8 mouse cellular contexts compared by ENCODE assay signal in the genomic region with DNA sequence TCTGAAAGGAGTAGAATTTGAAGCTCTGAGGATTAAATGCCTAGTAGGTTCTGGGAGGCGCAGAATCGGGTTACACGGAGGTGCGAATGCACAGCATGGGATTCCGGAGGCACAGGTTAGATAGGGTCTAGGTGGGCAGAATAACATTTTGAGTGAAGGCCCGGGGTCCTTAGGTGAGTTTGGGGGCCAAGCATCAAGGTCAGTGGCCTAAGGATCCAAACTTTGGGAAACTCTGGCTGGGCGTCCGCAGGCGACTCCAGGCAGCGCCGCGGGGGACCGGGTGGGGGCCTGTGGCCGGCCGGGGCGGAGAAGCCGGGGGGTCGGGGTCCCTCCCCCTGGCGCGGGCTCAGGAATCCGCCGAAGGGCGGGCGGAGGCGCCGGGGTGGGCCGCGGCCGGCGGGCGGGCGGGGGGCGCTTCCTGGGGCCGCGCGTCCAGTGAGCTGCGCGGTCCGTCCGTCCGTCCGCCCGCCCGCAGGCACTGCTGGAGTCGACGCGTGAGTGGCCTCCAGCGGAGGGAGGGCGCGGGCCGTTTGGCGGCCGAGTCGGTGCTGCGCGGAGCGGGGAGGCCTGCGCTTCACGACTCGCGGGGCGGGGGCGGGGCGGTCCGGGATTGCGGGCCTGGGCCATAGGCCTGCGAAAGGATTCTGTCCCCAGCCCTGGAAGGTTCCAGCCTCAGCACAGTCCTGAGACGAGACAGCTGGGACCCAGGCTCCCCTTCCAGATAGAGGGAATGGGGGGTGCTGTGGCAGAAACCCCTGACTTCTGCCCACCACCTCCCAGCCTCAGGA. TPM values are rescaled to one million over a fixed set of nuclear protein-coding genes. Genes with fewer than 3 reads are reported as not detected.
DNase-seq lines count a peak whose midpoint lies in the region; ATAC-seq lines count a peak whose summit lies in the region.

No protein-coding gene starts in this region.

- peaks cover 20% of the 10 kb centered on the region; the same call in 1 of the 2 replicates for H3K4me1 ChIP-seq in kidney, embryonic 14.5 days (ENCODE audit: control insufficient read depth, insufficient read depth, low read length)
- H3K4me1 ChIP-seq in forebrain, embryonic 11.5 days (replicated peaks; ENCODE audit: control insufficient read depth, insufficient read depth, low read length) = peaks cover 11% of the 10 kb centered on the region; the same call in 1 of the 2 replicates
- peaks cover 24% of the 10 kb centered on the region for H3K4me1 ChIP-seq in hindbrain, embryonic 14.5 days (replicated peaks; ENCODE audit: control insufficient read depth, insufficient read depth, low read length)
- peaks cover 8% of the 10 kb centered on the region for H3K4me1 ChIP-seq in liver, embryonic 16.5 days (ENCODE audit: control insufficient read depth, low read depth, low read length)
- H3K4me1 ChIP-seq in stomach, embryonic 14.5 days (ENCODE audit: control insufficient read depth, insufficient read depth, low read length) = peaks cover 5% of the 10 kb centered on the region

- WGBS in kidney, embryonic 14.5 days = 2% methylated on average over 54 of the region's 68 CpGs
- WGBS in forebrain, embryonic 11.5 days = 2% methylated on average over 54 of the region's 68 CpGs
- WGBS in hindbrain, embryonic 14.5 days = under 1% methylated on average over 61 of the region's 68 CpGs
- 2% methylated on average over 57 of the region's 68 CpGs for WGBS in liver, embryonic 16.5 days (ENCODE audit: insufficient replicate concordance)
- WGBS in stomach, embryonic 14.5 days = under 1% methylated on average over 33 of the region's 68 CpGs

- H3K27ac ChIP-seq in kidney, embryonic 14.5 days (ENCODE audit: low read depth, low read length) = peak overlapping the region; percentile 91
- H3K27ac ChIP-seq in forebrain, embryonic 11.5 days (ENCODE audit: low read depth, low read length) = peak overlapping the region; percentile 18; the same call in 1 of the 2 replicates
- H3K27ac ChIP-seq in hindbrain, embryonic 14.5 days = peak overlapping the region; percentile 34
- H3K27ac ChIP-seq in liver, embryonic 16.5 days (ENCODE audit: low read length) = no peak overlapping the region
- peak overlapping the region; percentile 90 for H3K27ac ChIP-seq in stomach, embryonic 14.5 days (ENCODE audit: low read length)

- peak overlapping the region; percentile 66 for H3K4me3 ChIP-seq in kidney, embryonic 14.5 days (ENCODE audit: low read length)
- peak overlapping the region; percentile 59 for H3K4me3 ChIP-seq in forebrain, embryonic 11.5 days (ENCODE audit: low read depth, low read length)
- H3K4me3 ChIP-seq in hindbrain, embryonic 14.5 days (replicated peaks; ENCODE audit: low read length) = peak overlapping the region; percentile 57
- peak overlapping the region; percentile 54 for H3K4me3 ChIP-seq in liver, embryonic 16.5 days (ENCODE audit: low read depth, low read length)
- peak overlapping the region; percentile 55 for H3K4me3 ChIP-seq in stomach, embryonic 14.5 days (ENCODE audit: low read depth, low read length)

- H3K36me3 ChIP-seq in kidney, embryonic 14.5 days (ENCODE audit: control insufficient read depth, insufficient read depth, low read length) = peaks cover 26% of the 10 kb centered on the region; the same call in 1 of the 2 replicates
- no peaks in the 10 kb centered on the region for H3K36me3 ChIP-seq in forebrain, embryonic 11.5 days (ENCODE audit: control insufficient read depth, insufficient read depth, low read length)
- 0 out of 2 replicates have a peak, but pooled peaks cover 16% of the 10 kb centered on the region for H3K36me3 ChIP-seq in hindbrain, embryonic 14.5 days (replicated peaks; ENCODE audit: control insufficient read depth, insufficient read depth)
- no peaks in the 10 kb centered on the region for H3K36me3 ChIP-seq in liver, embryonic 16.5 days (ENCODE audit: control insufficient read depth, insufficient read depth)
- H3K36me3 ChIP-seq in stomach, embryonic 14.5 days (ENCODE audit: control insufficient read depth, insufficient read depth, low read length) = peaks cover 10% of the 10 kb centered on the region; the same call in 1 of the 2 replicates

- no peaks in the 10 kb centered on the region for H3K27me3 ChIP-seq in kidney, embryonic 14.5 days (ENCODE audit: control insufficient read depth, insufficient read depth, low read length)
- no peaks in the 10 kb centered on the region for H3K27me3 ChIP-seq in forebrain, embryonic 11.5 days (ENCODE audit: control insufficient read depth, insufficient read depth, low read length)
- H3K27me3 ChIP-seq in hindbrain, embryonic 14.5 days (ENCODE audit: control insufficient read depth, insufficient read depth, low read length) = no peaks in the 10 kb centered on the region
- H3K27me3 ChIP-seq in liver, embryonic 16.5 days (ENCODE audit: control insufficient read depth, insufficient read depth, low read depth, low read length) = peaks cover 31% of the 10 kb centered on the region
- H3K27me3 ChIP-seq in stomach, embryonic 14.5 days (ENCODE audit: control insufficient read depth, insufficient read depth, low read length) = no peaks in the 10 kb centered on the region

- peak; percentile 65 for ATAC-seq in kidney, embryonic 14.5 days (ENCODE audit: low FRiP score, low TSS enrichment)
- ATAC-seq in forebrain, embryonic 11.5 days (replicated peaks; ENCODE audit: low FRiP score) = peak; percentile 45
- ATAC-seq in hindbrain, embryonic 14.5 days (ENCODE audit: low FRiP score) = peak; percentile 66
- ATAC-seq in liver, embryonic 16.5 days (ENCODE audit: low read depth) = peak; percentile 42
- peak; percentile 50 for ATAC-seq in stomach, embryonic 14.5 days (ENCODE audit: insufficient number of reproducible peaks, insufficient read depth, low FRiP score, low read depth)

- H3K4me2 ChIP-seq in kidney, embryonic 14.5 days (replicated peaks; ENCODE audit: low read depth, low read length) = peak overlapping the region; percentile 78
- H3K4me2 ChIP-seq in forebrain, embryonic 11.5 days (ENCODE audit: low read depth, low read length, severe bottlenecking) = peak overlapping the region; percentile 86
- peak overlapping the region; percentile 99 for H3K4me2 ChIP-seq in hindbrain, embryonic 14.5 days (replicated peaks)
- peak overlapping the region; percentile 69 for H3K4me2 ChIP-seq in liver, embryonic 16.5 days (ENCODE audit: low read depth, low read length)
- peak overlapping the region; percentile 82 for H3K4me2 ChIP-seq in stomach, embryonic 14.5 days (replicated peaks; ENCODE audit: low read depth, low read length)

- DNase-seq in kidney, adult 11 months = no peak
- DNase-seq in adipocyte (ENCODE audit: low spot score) = peak; percentile 59
- DNase-seq in forebrain, embryonic 11.5 days (ENCODE audit: low spot score) = peak; percentile 76
- DNase-seq in hindbrain, embryonic 14.5 days (ENCODE audit: low spot score) = peak; percentile 40
- DNase-seq in layer of hippocampus, adult 8-10 months (ENCODE audit: low spot score in 2 of 2) = no peak

- no peaks in the 10 kb centered on the region for H3K9me3 ChIP-seq in kidney, embryonic 14.5 days (ENCODE audit: control insufficient read depth, low read length)
- no peaks in the 10 kb centered on the region for H3K9me3 ChIP-seq in forebrain, embryonic 11.5 days (ENCODE audit: control insufficient read depth, low read length)
- H3K9me3 ChIP-seq in hindbrain, embryonic 14.5 days (ENCODE audit: control insufficient read depth, low read length) = no peaks in the 10 kb centered on the region
- no peaks in the 10 kb centered on the region for H3K9me3 ChIP-seq in liver, embryonic 16.5 days (replicated peaks; ENCODE audit: control insufficient read depth, low read length)
- no peaks in the 10 kb centered on the region for H3K9me3 ChIP-seq in stomach, embryonic 14.5 days (ENCODE audit: control insufficient read depth, low read depth, low read length)

- H3K9ac ChIP-seq in kidney, embryonic 14.5 days (ENCODE audit: low read depth, low read length) = peak overlapping the region; percentile 86
- peak overlapping the region; percentile 84 for H3K9ac ChIP-seq in forebrain, embryonic 11.5 days (ENCODE audit: low read length)
- H3K9ac ChIP-seq in hindbrain, embryonic 14.5 days = peak overlapping the region; percentile 69
- peak overlapping the region; percentile 53 for H3K9ac ChIP-seq in liver, embryonic 16.5 days (ENCODE audit: low read depth, low read length)
- peak overlapping the region; percentile 70 for H3K9ac ChIP-seq in stomach, embryonic 14.5 days (replicated peaks; ENCODE audit: low read depth, low read length)

RNA-seq across cellular contexts. Expression of a gene that starts 0.7 kb away (rescaled TPM):
- 109 and 139 TPM in 2 replicates for polyA plus RNA-seq in kidney, embryonic 14.5 days (2014; fragmentation: Nextera tagmentation; extraction: Ambion mirVana)
- polyA plus RNA-seq in forebrain, embryonic 11.5 days (2014; fragmentation: Nextera tagmentation; extraction: Ambion mirVana) = 49.1 and 50.4 TPM in 2 replicates
- 37.8 and 41.1 TPM in 2 replicates for polyA plus RNA-seq in hindbrain, embryonic 14.5 days (2014; fragmentation: Nextera tagmentation; extraction: Ambion mirVana)
- polyA plus RNA-seq in liver, embryonic 16.5 days (2015; fragmentation: Nextera tagmentation; extraction: Ambion mirVana) = 13.5 and 15.8 TPM in 2 replicates
- polyA plus RNA-seq in stomach, embryonic 14.5 days (2014; fragmentation: Nextera tagmentation; extraction: Ambion mirVana) = 177 and 179 TPM in 2 replicates
- total RNA-seq in layer of hippocampus, adult 8-10 months (2022) = 10 to 100 TPM; 14.4 to 23.9 (median 22.1) TPM

RNA-seq across cellular contexts. Expression of a gene that starts 6.2 kb away (rescaled TPM):
- polyA plus RNA-seq in kidney, embryonic 14.5 days (2014; fragmentation: Nextera tagmentation; extraction: Ambion mirVana) = 0.54 TPM in 2 replicates
- polyA plus RNA-seq in forebrain, embryonic 11.5 days (2014; fragmentation: Nextera tagmentation; extraction: Ambion mirVana) = 3.4 and 4.0 TPM in 2 replicates
- 4.2 and 5.4 TPM in 2 replicates for polyA plus RNA-seq in hindbrain, embryonic 14.5 days (2014; fragmentation: Nextera tagmentation; extraction: Ambion mirVana)
- 0.36 and 0.58 TPM in 2 replicates for polyA plus RNA-seq in liver, embryonic 16.5 days (2015; fragmentation: Nextera tagmentation; extraction: Ambion mirVana)
- 1.5 and 2.3 TPM in 2 replicates for polyA plus RNA-seq in stomach, embryonic 14.5 days (2014; fragmentation: Nextera tagmentation; extraction: Ambion mirVana)
- total RNA-seq in layer of hippocampus, adult 8-10 months (2022) = under 1 TPM in 3 of 4 experiments, not detected in 1; 0.29 to 0.81 (median 0.77) TPM

RNA-seq across cellular contexts. Expression of a gene that starts 13.7 kb away (rescaled TPM):
- polyA plus RNA-seq in kidney, embryonic 14.5 days (2014; fragmentation: Nextera tagmentation; extraction: Ambion mirVana) = 36.2 and 42.2 TPM in 2 replicates
- polyA plus RNA-seq in forebrain, embryonic 11.5 days (2014; fragmentation: Nextera tagmentation; extraction: Ambion mirVana) = 39.2 and 42.7 TPM in 2 replicates
- 40.0 and 41.7 TPM in 2 replicates for polyA plus RNA-seq in hindbrain, embryonic 14.5 days (2014; fragmentation: Nextera tagmentation; extraction: Ambion mirVana)
- 12.7 and 15.6 TPM in 2 replicates for polyA plus RNA-seq in liver, embryonic 16.5 days (2015; fragmentation: Nextera tagmentation; extraction: Ambion mirVana)
- 41.2 and 46.6 TPM in 2 replicates for polyA plus RNA-seq in stomach, embryonic 14.5 days (2014; fragmentation: Nextera tagmentation; extraction: Ambion mirVana)
- 10 to 100 TPM; 29.0 to 38.5 (median 33.8) TPM for total RNA-seq in layer of hippocampus, adult 8-10 months (2022)

RNA-seq across cellular contexts. Expression of a gene that starts 14.1 kb away (rescaled TPM):
- polyA plus RNA-seq in kidney, embryonic 14.5 days (2014; fragmentation: Nextera tagmentation; extraction: Ambion mirVana) = 122 and 125 TPM in 2 replicates
- polyA plus RNA-seq in forebrain, embryonic 11.5 days (2014; fragmentation: Nextera tagmentation; extraction: Ambion mirVana) = 105 TPM in 2 replicates
- polyA plus RNA-seq in hindbrain, embryonic 14.5 days (2014; fragmentation: Nextera tagmentation; extraction: Ambion mirVana) = 145 and 151 TPM in 2 replicates
- 25.9 and 27.2 TPM in 2 replicates for polyA plus RNA-seq in liver, embryonic 16.5 days (2015; fragmentation: Nextera tagmentation; extraction: Ambion mirVana)
- 126 and 130 TPM in 2 replicates for polyA plus RNA-seq in stomach, embryonic 14.5 days (2014; fragmentation: Nextera tagmentation; extraction: Ambion mirVana)
- total RNA-seq in layer of hippocampus, adult 8-10 months (2022) = 100 to 1,000 TPM in 1 of 4 experiments, 10 to 100 TPM in 3; 93.5 to 109 (median 96.4) TPM

RNA-seq across cellular contexts. Expression of a gene that starts 15.8 kb away (rescaled TPM):
- polyA plus RNA-seq in kidney, embryonic 14.5 days (2014; fragmentation: Nextera tagmentation; extraction: Ambion mirVana) = 3,114 and 3,144 TPM in 2 replicates
- polyA plus RNA-seq in forebrain, embryonic 11.5 days (2014; fragmentation: Nextera tagmentation; extraction: Ambion mirVana) = 3,238 and 3,452 TPM in 2 replicates
- 3,620 and 3,763 TPM in 2 replicates for polyA plus RNA-seq in hindbrain, embryonic 14.5 days (2014; fragmentation: Nextera tagmentation; extraction: Ambion mirVana)
- 930 and 955 TPM in 2 replicates for polyA plus RNA-seq in liver, embryonic 16.5 days (2015; fragmentation: Nextera tagmentation; extraction: Ambion mirVana)
- 2,904 and 2,937 TPM in 2 replicates for polyA plus RNA-seq in stomach, embryonic 14.5 days (2014; fragmentation: Nextera tagmentation; extraction: Ambion mirVana)
- total RNA-seq in layer of hippocampus, adult 8-10 months (2022) = 1,000 to 10,000 TPM; 1,240 to 1,334 (median 1,291) TPM

Comparison
In these comparisons a context has a peak if more than half of its experiments do, and no peak if none do; other contexts are left out.
1. DNase-seq: peak in adipocyte (single experiment), forebrain, embryonic 11.5 days (single experiment) and hindbrain, embryonic 14.5 days (single experiment); none in kidney, adult 11 months (single experiment) and layer of hippocampus, adult 8-10 months (0 of 2).
2. Peak in every context shown above with its lines, with median percentiles within 50 percentile points of each other: ATAC-seq, H3K4me2 ChIP-seq, H3K4me3 ChIP-seq and H3K9ac ChIP-seq.